Mouse (Mus musculus) CH12F3 (cell line): Measurements from ENCODE around the gene Kat8.
"Not testable (repeated sequence)": the region's sequence is repeated elsewhere in the genome, so short reads cannot be mapped to it uniquely, and the experiment has no call there.

ENCODE experiments used
- in situ Hi-C: fragments of 300-500 bp; cut with MboI; formaldehyde crosslinking; loops from 2 replicates; pipeline ENCODE4 v1.14.3; 2020; ENCODE audit warnings: low sequenced_read_pairs

The Kat8 gene

DNA sequence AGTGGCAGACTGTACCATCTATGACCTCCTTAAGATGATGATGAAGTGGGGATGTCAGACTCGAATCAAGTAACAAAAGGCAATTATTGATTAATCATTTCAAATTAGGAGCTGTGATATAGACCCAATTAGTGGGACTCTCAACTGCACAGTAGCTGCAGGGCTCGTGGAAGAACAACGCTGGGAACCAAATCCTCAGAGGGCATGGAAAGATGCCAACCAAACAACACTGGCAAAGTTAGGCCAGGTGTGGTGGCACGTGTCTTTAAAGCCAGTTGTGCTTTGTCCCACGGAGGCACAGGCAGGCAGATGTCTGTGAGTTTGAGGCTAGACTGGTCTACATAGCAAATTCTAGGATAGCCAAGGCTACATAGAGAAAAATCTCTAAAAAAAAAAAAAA, 18.3 kb downstream of the Kat8 start:
- in situ Hi-C loops, result no loop called here

DNA sequence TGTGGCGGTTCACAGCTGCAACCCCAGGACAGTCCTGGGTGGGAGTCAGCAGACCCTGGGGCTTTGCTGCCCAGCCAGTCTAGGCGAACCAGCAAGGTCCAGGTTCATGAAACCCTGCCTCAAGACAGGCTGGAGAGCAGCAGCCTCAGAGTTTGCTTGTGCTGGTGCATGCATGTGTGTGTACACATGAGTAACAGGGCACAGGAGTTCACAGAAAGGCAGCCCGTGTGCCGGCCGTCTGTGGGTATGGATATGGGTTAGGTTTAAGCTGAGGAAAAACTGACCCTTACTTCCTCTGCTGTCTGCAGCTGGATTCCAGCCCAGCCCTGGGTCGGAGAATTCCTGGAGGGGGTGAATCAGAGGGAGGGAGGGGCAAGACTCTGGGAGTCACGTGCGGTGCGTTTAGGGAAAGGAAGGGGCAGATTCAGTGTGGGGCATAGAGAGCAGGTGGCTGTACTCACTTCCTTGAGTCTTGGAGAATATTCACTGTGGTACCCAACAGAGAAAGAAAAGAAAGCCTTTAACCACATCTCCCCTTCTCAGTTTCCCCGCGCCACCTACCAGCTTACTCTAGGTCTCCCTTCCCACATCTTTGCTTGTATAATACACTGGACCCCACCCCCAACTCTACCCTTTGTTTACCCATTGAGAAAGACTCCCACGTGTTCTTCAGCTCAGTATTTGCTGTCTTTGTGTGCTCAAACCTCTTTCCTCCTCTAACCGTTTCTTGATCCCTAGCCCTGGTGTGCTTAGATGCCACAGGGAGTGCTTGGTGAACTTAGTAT, 19.2 kb downstream of the Kat8 start:
- in situ Hi-C loops, result no loop called here

DNA sequence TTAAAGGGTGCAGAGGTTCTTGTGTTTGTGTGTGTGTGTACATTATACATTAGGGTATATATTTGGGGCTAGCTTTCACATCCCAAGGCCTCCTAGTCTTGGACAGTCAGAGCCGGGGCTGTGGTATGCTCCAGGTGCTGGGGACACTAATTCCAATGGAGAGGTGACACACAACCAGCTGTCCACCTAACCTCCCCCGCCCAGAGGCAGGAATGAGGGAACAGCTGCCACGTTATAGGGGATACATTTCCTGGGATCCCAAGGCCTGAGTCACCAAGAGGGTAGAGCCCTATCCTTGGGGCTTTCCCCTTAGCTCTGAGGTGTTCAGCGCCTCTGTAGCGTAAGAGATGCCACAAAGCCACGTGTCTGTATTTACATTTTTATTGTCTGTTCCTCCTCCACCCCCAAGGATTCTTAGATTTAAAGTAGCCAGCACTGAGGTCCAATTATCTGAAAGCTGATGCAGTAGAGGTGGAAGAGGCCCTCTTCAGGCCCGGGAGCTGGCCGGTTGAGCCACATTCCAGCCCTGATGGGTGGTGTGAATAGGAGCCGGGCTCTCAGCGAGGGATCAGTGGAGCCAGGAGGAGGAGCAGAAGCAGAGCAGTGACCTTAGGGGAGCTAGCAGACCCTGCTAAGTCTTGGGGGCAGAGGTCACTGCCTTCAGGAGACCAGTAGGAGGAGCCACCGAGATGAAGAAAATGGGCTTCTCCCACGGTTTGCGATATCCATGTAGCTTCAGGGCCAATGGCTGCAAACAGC, 20.1 kb downstream of the Kat8 start:
- in situ Hi-C loops, result no loop called here

DNA sequence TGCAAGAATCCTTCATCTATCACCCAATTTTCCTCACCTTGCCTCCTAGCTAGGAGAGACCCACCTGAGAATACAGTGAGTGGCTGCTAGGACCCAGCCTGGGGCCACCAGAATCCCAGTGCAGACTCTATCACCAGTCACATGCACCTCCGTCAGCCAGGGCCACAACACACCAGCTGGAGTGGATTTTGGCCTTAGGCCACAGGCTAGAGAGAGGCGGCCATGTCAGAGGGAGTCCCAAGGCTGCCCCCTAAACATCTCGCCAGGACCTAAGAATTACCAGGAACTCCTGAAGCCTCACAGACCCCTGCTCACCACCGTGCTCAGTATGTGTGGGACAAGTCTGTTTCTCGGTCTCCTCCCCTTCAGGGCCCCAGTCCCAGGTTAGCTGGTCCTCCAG, 21.8 kb downstream of the Kat8 start:
- in situ Hi-C loops, result no loop called here

DNA sequence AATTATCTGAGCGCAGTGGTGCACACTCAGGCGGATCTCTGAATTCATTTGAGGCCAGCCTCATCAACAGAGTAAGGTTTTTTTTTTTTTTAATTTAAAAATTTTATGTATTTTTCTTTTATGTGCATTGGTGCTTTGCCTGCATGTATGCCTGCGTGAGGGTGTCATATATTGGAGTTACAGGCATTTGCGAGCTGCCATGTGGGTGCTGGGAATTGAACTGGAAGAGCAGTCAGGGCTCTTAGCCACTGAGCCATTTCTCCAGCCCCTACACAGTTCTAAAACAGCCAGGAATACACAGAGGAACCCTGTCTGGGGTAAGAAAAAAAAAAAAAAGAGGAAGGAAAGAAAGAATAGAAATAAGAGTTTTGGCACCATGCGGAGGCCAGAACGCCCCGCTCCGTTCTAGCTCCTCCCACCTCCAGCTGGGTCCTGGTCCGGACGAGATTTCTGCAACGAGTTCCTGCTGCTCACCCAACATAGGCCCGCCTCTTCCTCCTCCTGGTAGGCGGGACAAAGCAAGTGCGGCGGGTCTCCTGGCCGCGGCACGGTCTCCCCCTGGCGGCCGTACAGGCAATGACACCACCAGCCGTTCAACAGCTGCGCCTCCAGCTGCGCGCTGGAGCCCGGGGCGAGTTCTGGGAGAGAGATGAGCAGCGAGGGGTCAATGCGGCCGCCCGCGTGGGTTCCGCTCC, 22.9 kb downstream of the Kat8 start:
- in situ Hi-C loops, result no loop called here

DNA sequence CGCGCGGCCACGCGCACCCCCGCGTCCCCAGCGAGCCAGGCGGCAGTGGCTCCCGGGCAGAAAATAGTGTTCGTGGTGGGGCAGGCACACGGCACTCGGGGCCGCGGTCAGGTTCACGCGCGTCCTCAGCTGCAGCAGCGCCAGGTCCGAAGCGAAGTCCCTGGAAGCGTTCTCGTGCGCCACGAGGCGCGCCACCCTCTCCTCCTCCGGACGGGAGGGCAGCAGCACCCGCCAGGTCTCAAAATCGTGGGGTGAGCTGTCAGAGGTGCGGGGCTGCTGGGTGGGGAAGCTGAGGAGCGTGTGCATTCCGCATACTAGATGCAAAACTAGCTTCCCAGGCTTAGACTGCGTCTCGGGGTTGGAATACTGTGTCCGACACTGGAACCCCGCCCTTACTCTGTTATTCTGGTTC, 23.4 kb downstream of the Kat8 start:
- in situ Hi-C loops, result no loop called here

DNA sequence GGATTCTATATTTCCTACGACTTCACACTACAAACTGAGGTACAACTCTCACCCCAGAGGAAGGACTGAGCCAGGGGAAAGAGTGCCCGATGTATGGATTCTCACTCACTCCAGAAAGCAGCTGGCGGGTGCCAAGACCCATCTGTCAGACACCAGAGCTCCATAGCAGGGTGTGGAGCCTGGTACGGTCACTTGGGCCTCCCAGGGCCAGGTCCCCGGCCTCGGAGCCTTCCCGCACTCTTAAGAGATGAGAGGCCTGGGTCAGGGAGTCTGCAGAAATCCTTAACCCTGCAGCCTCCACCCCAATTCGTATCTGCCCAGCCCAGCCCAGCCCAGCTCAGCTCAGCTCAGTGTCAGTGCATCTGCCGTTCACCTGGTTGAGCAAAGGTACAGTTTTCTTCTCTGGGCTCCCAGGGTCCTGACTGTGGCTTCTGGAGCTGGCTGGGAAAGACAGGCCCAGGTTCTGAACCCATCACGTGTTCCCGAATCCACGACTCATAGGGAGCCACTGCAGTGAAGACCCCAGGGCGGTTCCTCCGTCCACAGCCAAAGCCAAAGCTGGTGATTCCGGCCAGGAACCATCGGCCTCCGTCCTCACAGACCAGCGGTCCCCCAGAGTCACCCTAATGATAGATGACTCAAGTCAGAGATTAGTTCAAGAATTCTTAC, 24.0 kb downstream of the Kat8 start:
- in situ Hi-C loops, result no loop called here

DNA sequence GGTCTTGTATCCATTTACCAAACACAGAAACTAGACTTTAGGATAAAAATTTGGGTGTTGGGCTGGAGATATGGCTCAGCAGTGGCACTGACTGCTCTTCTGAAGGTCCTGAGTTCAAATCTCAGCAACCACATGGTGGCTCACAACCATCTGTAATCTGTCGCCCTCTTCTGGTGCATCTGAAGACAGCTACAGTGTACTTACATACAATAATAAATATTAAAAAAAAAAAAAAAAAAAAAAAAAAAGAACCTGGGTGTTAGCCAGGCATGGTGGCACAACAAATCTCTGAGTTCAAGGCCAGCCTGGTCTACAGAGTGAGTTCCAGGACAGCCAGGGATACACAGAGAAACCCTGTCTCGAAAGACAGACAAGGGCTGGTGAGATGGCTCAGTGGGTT, 29.8 kb downstream of the Kat8 start:
- in situ Hi-C loops, result not testable (repeated sequence)

DNA sequence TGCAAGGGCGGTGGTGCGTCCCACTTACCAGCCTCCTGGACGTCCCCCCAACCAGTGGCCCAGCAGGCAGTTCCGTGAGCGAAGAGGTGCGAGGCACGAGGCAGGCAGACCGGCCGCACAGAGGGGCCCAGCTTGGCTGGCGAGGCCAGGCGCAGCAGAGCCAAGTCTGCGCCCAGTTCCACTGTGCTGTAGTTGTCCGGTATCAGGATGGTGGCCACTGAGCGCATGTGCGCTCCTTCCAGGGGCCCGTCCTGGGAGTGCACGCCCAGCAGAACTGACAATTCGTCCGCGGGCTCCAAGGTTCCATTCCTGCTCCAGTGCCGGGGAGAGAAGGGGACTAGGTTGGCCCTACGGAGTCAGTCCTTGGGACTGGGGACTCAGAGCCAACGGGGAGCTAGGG, 32.3 kb downstream of the Kat8 start:
- in situ Hi-C loops, result no loop called here

DNA sequence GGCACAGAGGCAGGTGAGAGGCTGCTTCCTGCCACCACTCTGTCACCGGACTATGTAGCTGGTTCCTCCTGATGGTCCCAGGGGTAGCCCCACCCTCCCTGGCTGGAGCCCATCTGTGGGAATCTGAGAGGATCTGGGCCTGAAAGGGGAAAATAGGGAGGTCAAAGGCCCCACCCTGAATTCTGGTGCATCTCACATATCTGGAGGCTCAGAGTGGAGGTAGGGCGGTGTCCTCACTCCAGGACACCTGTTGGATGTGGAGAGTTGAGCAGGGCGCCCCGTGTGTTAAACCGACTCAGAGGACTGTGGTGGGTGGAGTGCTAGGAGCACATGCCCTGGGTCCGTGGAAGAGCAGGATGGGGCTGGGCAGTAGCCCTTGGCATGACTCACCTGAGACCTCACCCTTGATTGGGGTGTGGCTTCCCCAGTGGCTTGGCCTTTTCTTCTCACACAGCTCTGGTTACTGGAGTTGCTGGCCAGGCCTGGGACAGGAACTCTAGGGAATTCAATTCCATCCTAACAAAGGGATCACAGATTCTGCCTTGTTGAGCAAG, 34.2 kb downstream of the Kat8 start, which contains the start of gene Prss36:
Prss36 (minus strand) TSS at position 256 of the 554 bp plus-strand sequence.
- in situ Hi-C loops, result no loop called here

DNA sequence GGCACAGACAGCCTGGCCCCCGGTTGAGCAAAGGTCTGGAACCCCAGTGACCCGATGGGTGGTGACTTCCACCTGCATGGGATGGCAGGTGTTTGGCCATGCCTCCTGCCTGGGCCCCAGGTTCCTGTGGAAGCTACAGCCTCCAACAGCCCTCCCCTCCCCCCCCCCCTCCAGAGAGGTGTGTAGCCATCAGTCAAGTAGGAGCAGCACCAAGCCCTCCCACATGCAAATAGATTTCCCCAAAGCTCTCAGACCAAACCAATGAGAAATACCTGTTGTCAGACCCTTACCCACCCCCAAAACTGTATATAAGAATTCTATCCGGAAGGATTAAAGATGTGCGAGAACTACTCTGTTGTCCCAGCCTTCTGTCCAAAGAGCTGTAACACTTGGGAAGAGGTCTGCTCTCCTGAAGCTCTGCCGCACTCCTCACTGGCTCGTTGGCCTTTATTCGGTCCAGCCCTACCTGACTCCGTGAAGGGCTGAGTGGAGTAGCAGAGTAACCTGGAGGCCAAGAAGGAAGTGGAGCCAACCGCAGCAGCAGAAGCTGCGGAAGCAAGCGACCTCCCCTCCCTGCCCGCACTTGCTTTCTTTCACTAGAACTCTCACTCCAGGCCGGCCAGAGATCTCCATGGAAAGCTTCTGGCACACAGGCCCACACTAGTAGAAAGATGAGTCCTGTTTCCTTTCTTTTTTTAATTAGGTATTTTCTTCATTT, 40.7 kb downstream of the Kat8 start:
- in situ Hi-C loops, result no loop called here

DNA sequence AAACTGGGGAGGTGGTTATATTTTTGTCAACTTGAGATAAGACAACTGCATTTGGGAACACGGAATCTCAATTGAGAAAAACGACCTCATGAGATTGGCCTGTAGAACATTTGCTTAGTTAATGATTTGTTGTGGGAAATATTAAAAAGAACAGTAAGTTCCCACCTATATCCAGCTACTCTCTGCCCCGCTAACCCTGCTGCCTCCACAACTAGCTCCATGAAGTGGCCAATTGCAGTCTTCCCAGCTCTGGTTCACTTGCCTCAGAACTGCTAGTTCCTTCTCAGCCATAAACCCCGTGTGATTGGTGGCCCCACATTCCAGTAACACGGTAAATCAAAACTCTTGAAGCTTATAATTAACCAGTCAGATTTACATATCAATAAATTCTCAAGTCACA, 47.0 kb downstream of the Kat8 start:
- in situ Hi-C loops, result no loop called here

DNA sequence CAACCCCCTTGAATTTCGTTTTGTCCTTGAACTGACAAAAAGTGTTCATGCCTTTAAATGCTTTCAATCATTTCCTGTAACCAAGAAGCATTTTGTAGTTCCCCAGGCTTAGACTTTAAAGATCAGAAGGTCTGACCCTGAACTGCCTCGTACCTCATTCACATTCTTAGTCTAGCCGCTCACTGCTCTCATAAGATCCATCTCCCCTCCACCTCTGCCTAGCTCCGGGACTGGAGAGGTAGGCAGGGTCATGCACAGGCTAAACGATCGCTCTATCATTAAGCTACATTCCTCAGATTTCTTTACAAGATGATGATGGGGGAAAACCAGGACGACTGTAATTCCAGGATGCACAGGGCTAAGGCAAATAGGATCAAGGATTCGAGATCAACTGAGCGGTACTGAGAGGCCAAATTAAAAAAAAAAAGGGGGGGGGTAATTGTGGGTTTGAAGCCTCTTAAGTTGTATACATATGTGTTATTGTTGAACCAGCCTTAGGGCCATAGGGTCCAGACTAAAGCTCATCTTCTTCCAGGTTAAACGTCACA, 54.1 kb downstream of the Kat8 start:
- in situ Hi-C loops, result no loop called here

DNA sequence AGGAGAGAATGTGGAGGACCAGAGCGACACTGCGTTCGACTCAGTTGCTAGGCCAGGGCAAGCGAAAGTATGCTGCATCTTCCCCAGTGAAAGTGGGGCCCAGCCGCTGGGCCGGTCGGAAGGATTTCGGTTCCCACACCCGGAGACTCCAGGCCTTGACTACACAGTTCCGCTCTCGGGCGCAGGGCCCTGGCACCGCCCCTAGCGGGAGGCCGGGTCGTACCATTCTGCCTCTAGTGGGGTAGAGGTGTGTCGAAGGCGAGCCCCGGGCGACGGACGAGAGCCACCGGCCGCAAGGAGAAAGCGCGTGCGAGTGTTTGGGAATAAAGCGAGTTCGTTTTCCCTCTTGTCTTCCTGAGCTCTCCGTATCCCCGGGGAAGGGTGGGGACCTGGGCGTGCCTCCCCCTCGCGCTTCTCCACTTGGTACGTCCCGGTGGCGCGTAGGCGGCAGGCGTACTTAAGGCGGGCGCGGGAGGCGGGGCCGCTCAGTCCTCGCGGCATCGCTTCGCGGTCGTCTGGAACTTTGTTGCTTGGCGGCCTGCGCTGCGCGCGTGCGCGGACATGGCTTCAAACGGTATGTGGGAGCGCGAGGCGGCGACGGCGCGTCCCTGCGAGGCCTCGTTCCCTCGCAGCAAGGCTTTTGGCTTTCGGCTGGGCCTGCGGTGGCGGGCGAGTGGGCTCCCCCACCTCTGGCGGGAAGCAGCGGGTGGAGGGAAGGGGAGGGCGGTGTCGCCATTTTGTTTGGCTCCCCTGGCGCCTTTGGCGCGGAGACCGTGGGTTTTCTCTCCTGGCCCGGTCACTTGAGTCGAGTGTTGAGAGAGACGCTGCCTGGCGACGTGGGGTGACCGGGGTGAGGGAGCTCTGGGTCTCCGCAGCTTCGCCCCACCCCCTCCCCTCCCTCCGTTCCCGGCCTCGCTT, 54.9 kb downstream of the Kat8 start, which contains the start of gene Fus:
Fus (plus strand) TSS at position 454 of the 918 bp plus-strand sequence.
- in situ Hi-C loops, result no loop called here

DNA sequence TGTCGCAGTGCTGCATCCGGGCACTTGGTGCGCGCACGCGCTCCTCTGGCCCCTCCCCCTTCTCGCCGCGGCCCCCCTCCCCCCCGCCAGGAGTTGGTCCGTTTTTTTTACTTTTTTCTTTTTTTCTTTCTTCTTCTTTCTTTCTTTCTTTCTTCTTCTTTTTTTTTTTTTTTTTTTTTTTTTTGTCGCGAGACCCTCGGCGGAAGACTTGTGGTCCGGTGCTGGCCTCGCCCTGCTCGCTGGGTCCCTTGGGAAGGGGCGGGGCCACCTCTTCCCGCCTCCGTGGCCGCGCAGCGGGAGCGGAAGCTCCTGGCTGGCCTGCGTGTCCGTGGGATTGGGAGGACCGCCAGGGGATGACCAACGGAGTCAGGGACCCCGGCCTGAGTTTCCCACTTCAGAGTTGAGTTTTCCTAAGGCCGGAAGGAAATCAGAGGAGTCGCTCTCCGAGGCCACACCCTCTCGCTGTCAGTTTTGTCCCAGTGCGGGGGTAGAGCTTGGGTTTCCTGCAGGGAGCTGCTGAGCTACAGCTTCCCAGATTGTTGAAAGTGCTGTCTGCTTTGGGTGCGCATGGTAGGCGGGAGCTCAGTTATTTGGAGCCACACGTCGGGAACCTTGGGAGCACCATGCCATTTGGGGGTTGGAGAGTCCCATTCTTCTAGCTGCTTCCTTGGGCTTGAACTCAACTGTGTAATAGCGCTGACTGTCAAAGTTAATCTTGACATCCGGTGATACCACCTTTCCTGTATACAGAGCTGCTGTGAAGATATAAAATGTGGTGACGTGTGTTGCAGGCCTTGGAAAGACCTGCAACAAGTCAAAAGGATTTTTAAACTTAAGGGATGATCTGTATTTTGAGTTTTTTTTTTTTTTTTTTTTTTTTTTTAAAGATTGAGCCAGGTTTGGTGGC, 55.9 kb downstream of the Kat8 start:
- in situ Hi-C loops, result no loop called here

DNA sequence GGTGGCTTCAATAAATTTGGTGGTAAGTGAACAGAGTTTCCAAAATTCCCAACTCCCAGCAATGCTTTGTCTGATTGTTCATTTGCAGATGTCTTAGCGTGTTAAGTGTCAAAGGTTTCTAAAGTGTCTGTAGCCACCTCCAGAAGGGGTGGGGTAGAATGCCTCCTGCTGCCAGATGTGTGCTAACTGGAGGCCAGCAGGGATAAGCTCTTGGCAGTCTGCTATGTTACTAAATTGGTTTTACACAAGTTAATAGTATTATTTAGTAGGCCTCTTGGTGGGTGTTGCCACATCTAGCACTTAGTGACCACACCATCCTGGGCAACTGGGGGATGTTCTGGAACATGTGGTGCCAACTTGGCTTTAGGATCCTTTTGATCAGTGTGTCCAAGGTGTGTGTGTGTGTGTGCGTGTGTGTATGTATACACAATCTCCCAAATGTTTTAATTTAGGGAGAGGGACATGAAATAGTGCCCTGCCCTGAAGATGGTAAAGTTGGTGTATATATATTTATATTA, 62.2 kb downstream of the Kat8 start:
- in situ Hi-C loops, result no loop called here
